Mouse (Mus musculus): ENCODE results near the gene Chst3. TPM values are rescaled to one million over a fixed set of nuclear protein-coding genes. Genes with fewer than 3 reads are reported as not detected.

Gene Chst3
- 1.3 and 1.7 TPM in 2 replicates for polyA plus RNA-seq (2015; fragmentation: Nextera tagmentation; extraction: Ambion mirVana)

DNA sequence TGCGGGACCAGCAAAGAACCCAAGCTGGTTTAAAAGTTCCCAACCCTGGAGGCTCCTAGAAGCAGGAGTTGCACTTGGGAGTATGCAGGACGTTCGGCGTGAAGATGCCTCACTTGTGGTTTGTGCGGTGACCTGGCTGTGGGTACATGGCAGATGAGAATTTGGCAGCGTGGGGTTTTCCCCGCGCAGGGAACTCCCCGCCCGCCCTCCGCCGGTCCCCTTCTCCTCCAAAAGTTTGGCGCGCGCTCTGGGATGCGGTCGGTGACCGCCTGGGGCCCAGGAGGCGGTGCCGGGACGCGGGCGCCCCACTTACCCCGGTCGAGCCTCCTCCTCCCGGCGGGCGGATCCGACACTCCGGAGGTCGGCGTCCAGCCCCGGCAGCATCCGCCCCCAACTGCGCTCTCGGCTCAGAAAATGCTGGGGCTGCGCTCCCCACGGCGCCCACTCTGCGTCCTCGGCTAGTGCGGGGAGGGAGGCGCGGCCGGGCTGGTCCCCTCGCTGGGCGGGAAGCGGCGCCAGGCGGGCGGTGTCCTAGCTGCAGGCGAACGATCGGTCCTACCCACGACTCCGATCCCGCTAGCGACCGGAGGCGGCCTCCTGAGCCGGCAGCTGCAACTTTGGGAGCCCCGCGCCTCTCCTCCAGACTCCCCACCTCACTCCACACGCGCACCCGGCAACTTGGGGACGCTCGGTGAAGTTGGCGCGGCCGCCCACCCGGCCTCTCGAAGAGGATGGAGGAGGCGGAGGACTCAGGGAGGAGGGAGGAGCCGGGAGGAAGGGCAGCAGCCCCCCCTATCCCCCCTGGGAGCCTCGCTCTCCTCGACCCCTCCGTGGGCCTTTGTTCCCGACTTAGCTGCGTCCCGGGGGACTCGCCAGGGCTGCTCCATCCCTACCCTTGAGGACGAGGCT lies at the start of gene Chst3:
Gene Chst3 (minus strand): TSS at position 670 of the 909 bp plus-strand sequence.
- peak within 1 kb of the TSS; percentile 96 for H3K4me2 ChIP-seq (replicated peaks)
- H3K4me1 ChIP-seq (replicated peaks): peaks cover 44% of the 10 kb centered on the region
- no peaks in the 10 kb centered on the region for H3K9me3 ChIP-seq
- peak within 1 kb of the TSS; percentile 5; the same call in 1 of the 2 replicates for H3K27ac ChIP-seq
- no peaks in the 10 kb centered on the region for H3K36me3 ChIP-seq
- ATAC-seq: peak; percentile 80
- H3K27me3 ChIP-seq: peaks cover 28% of the 10 kb centered on the region
- under 1% methylated on average over 79 of the region's 83 CpGs for WGBS
- H3K4me3 ChIP-seq (replicated peaks): peak within 1 kb of the TSS; percentile 61
- H3K9ac ChIP-seq (replicated peaks): peak within 1 kb of the TSS; percentile 74

DNA sequence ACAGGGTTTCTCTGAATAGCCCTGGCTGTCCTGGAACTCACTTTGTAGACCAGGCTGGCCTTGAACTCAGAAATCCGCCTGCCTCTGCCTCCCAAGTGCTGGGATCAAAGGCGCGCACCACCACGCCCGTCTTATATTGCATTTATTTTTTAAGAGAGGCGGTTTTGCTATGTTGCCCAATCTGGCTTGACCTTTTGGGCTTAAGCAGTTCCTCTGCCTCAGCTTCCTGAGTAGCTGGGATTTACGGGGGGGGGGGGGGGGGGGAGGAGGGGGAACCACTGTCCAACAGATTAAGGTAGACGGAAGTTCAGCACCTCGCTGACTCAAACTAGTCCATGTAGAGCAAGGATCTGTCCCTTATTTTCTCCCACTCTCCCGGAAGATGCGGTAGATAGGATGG lies 49.7 kb upstream of the Chst3 start:
- Histone ChIP-seq H3K27ac (no peak overlapping the region), H3K27me3 (no peaks in the 10 kb centered on the region), H3K9ac (replicated peaks) (no peak overlapping the region), H3K4me1 (replicated peaks) (no peaks in the 10 kb centered on the region), H3K9me3 (no peaks in the 10 kb centered on the region), H3K36me3 (no peaks in the 10 kb centered on the region), H3K4me3 (replicated peaks) (no peak overlapping the region), H3K4me2 (replicated peaks) (no peak overlapping the region)
- 84% methylated on average over 11 of the region's 11 CpGs for WGBS
- no peak for ATAC-seq

DNA sequence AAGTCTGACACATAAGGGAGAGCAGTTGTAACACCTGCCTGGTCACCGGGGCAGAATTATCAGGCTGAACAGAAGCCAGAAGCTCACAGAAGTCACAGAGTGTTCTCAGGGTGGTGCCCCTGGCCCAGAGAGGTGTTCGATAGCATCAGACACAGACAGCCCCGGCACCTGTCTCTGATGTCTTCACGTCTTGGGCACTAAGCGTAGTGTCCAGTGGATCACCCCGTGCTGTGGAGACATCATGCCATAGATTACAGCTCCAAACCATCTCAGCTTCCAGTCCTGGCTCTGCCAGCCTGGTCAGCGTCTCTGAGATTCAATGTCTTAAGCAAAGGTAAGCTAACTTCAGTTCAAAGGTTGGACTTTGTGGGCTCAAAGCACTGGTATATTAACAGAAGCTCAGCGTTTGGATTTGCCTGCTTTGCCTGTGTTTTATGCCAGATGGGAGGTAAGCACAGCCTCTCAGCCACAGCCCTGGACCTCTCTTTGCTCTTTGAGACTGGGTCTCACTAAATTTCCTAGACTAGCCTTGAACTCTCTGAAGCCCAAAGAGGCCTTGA lies 47.9 kb upstream of the Chst3 start:
- Histone ChIP-seq H3K4me2 (replicated peaks) (no peak overlapping the region), H3K4me1 (replicated peaks) (peaks cover 9% of the 10 kb centered on the region), H3K27ac (no peak overlapping the region), H3K9me3 (no peaks in the 10 kb centered on the region), H3K27me3 (no peaks in the 10 kb centered on the region), H3K4me3 (replicated peaks) (no peak overlapping the region), H3K36me3 (no peaks in the 10 kb centered on the region), H3K9ac (replicated peaks) (no peak overlapping the region)
- ATAC-seq: no peak
- 92% methylated on average over 8 of the region's 8 CpGs for WGBS

DNA sequence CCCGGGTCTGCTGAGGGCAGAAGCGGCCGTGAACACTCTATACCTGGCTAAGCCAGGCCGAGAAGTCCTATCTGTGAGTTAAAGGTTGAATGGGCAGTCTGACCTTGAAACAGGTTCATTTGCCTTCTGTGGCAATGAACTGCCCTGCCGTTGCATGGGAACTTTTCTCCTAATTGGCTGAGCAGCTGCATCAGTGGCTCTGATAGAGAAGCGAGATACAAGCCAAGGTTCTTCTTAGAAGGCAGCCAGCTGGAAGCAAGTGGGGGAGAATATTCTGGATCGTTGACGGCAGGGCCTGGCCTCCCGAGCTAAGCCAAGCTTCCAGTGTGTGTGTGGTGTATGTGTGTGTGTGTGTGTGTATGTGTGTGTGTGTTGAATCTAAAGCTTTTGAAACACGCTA lies 46.2 kb upstream of the Chst3 start:
- Histone ChIP-seq H3K9ac (replicated peaks) (no peak overlapping the region), H3K27ac (no peak overlapping the region), H3K27me3 (no peaks in the 10 kb centered on the region), H3K9me3 (no peaks in the 10 kb centered on the region), H3K4me3 (replicated peaks) (no peak overlapping the region), H3K4me1 (replicated peaks) (peaks cover 13% of the 10 kb centered on the region), H3K36me3 (no peaks in the 10 kb centered on the region), H3K4me2 (replicated peaks) (no peak overlapping the region)
- ATAC-seq: no peak
- 79% methylated on average over 10 of the region's 10 CpGs for WGBS

DNA sequence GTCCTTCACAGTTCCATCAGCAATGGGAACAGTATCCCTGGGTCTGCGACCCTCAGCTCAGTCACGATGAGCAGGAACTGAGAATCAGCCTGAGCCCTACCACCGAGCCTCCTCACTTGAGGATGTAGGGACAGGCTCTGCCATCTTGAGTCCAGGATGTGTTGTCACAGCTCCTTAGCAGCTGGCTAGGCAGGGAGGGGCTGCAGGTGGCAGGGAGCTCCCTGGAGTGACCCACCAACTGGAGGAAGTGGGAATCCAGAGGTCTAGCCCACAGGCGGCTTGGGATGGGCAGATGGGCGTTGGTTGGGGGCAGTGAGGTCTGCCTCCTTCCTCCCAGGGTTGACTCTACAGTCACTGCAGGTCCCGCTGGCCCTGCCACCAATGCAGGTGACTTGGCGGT lies 44.3 kb upstream of the Chst3 start:
- 0 out of 2 replicates have a peak, but pooled peaks have one; percentile 10 for ATAC-seq
- Histone ChIP-seq H3K4me3 (replicated peaks) (no peak overlapping the region), H3K27ac (no peak overlapping the region), H3K36me3 (no peaks in the 10 kb centered on the region), H3K4me1 (replicated peaks) (peaks cover 13% of the 10 kb centered on the region), H3K27me3 (no peaks in the 10 kb centered on the region), H3K4me2 (replicated peaks) (no peak overlapping the region), H3K9ac (replicated peaks) (no peak overlapping the region), H3K9me3 (no peaks in the 10 kb centered on the region)
- 86% methylated on average over 7 of the region's 7 CpGs for WGBS

DNA sequence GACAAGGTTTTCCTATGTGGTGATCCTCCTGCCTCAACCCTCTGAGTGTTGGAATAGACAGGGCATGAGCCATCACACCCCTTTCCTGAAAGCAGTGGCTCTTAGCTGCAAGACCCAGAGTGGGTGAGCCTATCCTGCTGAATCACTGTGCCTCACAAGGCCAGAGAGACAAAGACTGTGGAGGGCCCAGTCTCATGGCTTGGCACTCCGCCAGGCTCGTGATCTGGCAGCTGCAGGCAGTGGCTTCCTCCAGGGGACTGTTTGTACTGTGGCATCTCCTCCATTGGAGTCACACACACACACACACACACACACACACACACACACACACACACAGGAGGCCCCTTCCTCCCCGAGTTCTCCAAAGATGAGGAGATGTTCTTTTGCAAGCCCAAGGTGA lies 43.3 kb upstream of the Chst3 start:
- H3K36me3 ChIP-seq: no peaks in the 10 kb centered on the region
- ATAC-seq: peak; percentile 93
- no peaks in the 10 kb centered on the region for H3K27me3 ChIP-seq
- no peaks in the 10 kb centered on the region for H3K9me3 ChIP-seq
- WGBS: 41% methylated on average over 3 of the region's 3 CpGs
- peaks cover 13% of the 10 kb centered on the region for H3K4me1 ChIP-seq (replicated peaks)
- H3K27ac ChIP-seq: peak overlapping the region; percentile 64
- H3K4me3 ChIP-seq (replicated peaks): no peak overlapping the region
- no peak overlapping the region for H3K4me2 ChIP-seq (replicated peaks)
- H3K9ac ChIP-seq (replicated peaks): no peak overlapping the region; the same call in 1 of the 2 replicates

DNA sequence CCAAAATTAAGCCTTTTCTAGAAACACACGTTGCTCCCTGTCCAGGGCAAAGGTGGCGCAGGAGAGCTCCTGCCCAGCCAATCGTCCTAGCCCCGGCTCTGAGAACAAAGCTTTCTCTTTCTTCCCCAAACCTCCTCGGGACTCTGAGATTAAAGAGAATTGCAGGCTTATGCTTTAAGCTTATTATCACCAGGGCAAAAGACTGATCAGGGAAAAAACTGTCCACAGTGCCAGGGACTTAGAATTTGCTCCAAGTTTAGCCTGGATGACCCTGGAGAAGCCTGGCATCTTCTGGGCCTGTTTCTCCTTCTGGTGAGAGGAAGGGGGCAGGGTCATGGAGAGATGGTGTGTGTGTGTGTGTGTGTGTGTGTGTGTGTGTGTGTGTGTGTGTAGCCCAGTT lies 42.5 kb upstream of the Chst3 start:
- H3K4me3 ChIP-seq (replicated peaks): no peak overlapping the region
- 17% methylated on average over 5 of the region's 5 CpGs for WGBS
- no peaks in the 10 kb centered on the region for H3K9me3 ChIP-seq
- H3K27ac ChIP-seq: no peak overlapping the region
- no peak for ATAC-seq
- H3K9ac ChIP-seq (replicated peaks): no peak overlapping the region
- H3K4me2 ChIP-seq (replicated peaks): no peak overlapping the region
- H3K27me3 ChIP-seq: no peaks in the 10 kb centered on the region
- H3K36me3 ChIP-seq: no peaks in the 10 kb centered on the region
- peaks cover 13% of the 10 kb centered on the region for H3K4me1 ChIP-seq (replicated peaks)

DNA sequence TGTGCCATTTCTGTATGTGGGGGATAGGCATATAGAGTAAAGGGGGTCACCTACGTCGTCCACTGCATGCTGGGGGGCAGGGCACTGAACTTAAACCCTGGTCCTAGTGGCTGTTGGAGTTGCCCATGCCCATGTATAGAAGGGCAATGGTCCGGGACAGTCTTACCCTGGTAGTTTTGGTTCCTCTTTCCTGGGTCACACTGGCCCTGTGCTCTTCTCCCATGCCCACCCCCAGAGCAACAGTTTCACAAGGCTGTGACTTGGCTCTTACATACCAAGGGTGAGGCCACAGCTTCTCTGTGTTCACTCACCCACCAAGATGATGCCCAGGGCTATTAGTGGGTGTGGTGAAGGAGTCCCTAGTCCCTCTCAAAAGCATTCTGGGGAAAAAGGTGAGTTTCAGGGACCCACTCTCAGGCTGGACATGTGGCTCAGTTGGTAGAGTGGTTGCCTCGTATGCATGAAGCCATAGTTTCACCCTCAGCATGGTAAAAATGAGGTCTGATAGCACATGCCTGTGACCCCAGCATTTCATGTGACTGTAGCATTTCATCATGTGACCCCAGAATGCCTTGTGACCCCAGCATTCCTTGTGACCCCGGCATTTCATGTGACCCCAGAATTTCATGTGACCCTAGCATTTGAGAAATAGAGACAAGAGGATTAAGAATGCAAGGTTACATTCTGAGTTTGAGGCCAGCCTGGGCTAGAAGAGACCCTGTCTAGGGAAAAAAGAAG lies 41.7 kb upstream of the Chst3 start:
- ATAC-seq: no peak
- H3K9ac ChIP-seq (replicated peaks): no peak overlapping the region
- H3K4me3 ChIP-seq (replicated peaks): no peak overlapping the region
- H3K4me2 ChIP-seq (replicated peaks): no peak overlapping the region
- H3K27ac ChIP-seq: no peak overlapping the region
- 88% methylated on average over 5 of the region's 5 CpGs for WGBS
- peaks cover 13% of the 10 kb centered on the region for H3K4me1 ChIP-seq (replicated peaks)
- no peaks in the 10 kb centered on the region for H3K27me3 ChIP-seq
- no peaks in the 10 kb centered on the region for H3K9me3 ChIP-seq
- H3K36me3 ChIP-seq: no peaks in the 10 kb centered on the region

DNA sequence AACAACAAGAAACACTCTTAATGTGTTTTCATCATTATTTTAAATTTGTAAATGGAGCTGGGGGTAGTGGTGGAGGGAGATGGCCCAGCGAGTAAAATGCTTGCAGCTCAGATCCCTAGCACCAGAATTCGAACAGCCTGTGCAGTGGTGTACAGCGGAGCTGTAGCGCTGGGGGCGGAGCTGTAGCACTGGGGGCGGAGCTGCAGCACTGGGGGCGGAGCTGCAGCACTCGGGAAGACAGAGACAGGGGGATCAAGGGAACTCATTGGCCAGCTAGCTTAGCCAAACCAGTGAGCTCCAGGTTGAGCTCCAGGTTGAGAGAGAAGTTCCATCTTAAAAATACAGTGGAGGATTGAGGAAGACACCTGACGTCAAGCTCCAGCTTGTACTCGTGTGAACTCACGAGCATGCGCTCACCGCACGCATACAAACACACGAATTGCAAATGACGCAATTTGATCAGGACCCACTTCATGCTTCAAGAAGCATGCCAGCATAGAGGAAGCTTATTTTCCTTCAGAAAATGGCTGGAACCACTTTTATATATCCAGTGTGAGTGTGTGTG lies 38.3 kb upstream of the Chst3 start:
- no peak for ATAC-seq
- H3K4me2 ChIP-seq (replicated peaks): no peak overlapping the region
- no peaks in the 10 kb centered on the region for H3K9me3 ChIP-seq
- H3K27ac ChIP-seq: no peak overlapping the region
- no peak overlapping the region for H3K4me3 ChIP-seq (replicated peaks)
- no peaks in the 10 kb centered on the region for H3K27me3 ChIP-seq
- 63% methylated on average over 16 of the region's 16 CpGs for WGBS
- peaks cover 8% of the 10 kb centered on the region for H3K4me1 ChIP-seq (replicated peaks)
- no peak overlapping the region for H3K9ac ChIP-seq (replicated peaks)
- no peaks in the 10 kb centered on the region for H3K36me3 ChIP-seq

DNA sequence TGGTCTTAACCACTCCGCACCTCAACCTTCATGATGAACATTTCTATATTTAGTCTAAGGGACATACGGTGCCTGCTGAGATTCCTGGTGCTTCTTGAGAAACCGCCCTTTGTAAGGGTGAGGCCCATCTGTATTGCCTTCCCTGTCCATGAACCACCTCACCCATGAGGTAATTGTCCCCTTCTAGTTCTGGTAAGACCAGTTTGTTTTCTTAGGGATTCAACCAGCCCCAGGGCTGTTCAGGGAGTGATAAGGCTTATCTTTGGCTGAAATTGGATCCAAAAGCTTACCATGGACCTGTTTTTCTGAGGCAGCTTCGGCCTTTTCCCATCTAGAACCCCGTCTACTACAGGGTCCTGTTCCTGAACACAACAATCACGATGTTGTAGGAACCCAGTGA lies 37.0 kb upstream of the Chst3 start:
- ATAC-seq: no peak
- Histone ChIP-seq H3K4me2 (replicated peaks) (no peak overlapping the region), H3K27ac (no peak overlapping the region), H3K4me3 (replicated peaks) (no peak overlapping the region), H3K36me3 (no peaks in the 10 kb centered on the region), H3K9ac (replicated peaks) (no peak overlapping the region), H3K4me1 (replicated peaks) (no peaks in the 10 kb centered on the region), H3K9me3 (no peaks in the 10 kb centered on the region), H3K27me3 (no peaks in the 10 kb centered on the region)
- 90% methylated on average over 6 of the region's 6 CpGs for WGBS

DNA sequence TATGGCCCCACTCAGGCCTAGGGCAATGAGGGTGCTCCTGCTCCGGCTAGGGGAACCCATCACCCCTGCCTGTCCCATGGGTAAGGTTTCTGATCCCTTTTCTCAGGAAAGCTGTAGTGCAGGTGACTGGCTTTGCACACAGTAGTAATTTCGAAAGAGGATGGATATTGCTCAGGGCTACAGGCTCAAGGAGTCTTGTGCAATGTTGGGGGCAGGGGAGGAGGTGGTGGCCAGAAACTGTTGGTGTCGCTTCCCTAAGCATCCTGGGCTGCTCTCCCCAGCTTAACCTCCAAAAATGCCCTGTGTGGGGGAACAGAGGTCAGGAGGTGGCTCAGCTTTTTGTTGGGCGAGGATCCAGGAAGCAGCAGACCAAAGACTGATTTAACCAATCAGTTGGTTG lies 33.5 kb upstream of the Chst3 start:
- Histone ChIP-seq H3K36me3 (no peaks in the 10 kb centered on the region), H3K4me2 (replicated peaks) (no peak overlapping the region), H3K4me1 (replicated peaks) (no peaks in the 10 kb centered on the region), H3K4me3 (replicated peaks) (no peak overlapping the region), H3K27me3 (no peaks in the 10 kb centered on the region), H3K9ac (replicated peaks) (no peak overlapping the region), H3K9me3 (no peaks in the 10 kb centered on the region), H3K27ac (no peak overlapping the region)
- 74% methylated on average over 4 of the region's 4 CpGs for WGBS
- no peak for ATAC-seq

DNA sequence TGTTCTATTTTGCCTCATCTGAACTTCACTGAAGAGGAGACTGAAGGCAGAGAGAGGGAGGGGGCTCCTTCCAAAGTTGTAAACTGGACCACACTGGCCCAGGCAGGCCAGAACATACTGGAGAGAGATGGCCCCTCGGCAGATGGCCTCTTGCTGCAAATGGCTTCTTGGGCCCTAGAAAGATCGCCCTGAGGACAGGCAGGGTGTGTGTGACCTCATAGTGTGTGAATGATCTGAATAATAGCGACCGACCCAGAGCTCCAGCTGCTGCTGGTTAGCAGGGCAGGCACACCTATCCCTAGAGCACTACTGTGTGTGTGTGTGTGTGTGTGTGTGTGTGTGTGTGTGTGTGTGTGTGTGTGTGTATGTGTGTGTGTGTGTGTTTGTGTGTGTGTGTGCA lies 33.1 kb upstream of the Chst3 start:
- no peak overlapping the region for H3K4me3 ChIP-seq (replicated peaks)
- no peaks in the 10 kb centered on the region for H3K9me3 ChIP-seq
- no peaks in the 10 kb centered on the region for H3K4me1 ChIP-seq (replicated peaks)
- no peak overlapping the region for H3K4me2 ChIP-seq (replicated peaks)
- no peaks in the 10 kb centered on the region for H3K27me3 ChIP-seq
- ATAC-seq: 0 out of 2 replicates have a peak, but pooled peaks have one; percentile 14
- WGBS: 84% methylated on average over 4 of the region's 4 CpGs
- H3K27ac ChIP-seq: no peak overlapping the region
- H3K9ac ChIP-seq (replicated peaks): no peak overlapping the region
- no peaks in the 10 kb centered on the region for H3K36me3 ChIP-seq

Measured in midbrain, embryonic 13.5 days (tissue).